Mouse (Mus musculus) kidney, embryonic 15.5 days (tissue): ENCODE results near the gene Cfd. TPM values are rescaled to one million over a fixed set of nuclear protein-coding genes. Genes with fewer than 3 reads are reported as not detected.

Experiments used
- ATAC-seq: fragments of 200-750 bp; cut with Nextera tagmentation; replicated peaks from 2 replicates; pipeline ENCODE4 v1.8.0; 2017; ENCODE audit warnings: moderate TSS enrichment; ENCODE audit not compliant: low FRiP score
- H3K27ac ChIP-seq: fragments of 300-500 bp; sonication (generic); 2 replicates; pipeline ENCODE4 v1.5.1; 2015; ENCODE audit warnings: mild to moderate bottlenecking, inconsistent platforms
- H3K27me3 ChIP-seq: fragments of 300-500 bp; sonication (generic); 2 replicates; pipeline ENCODE4 v1.6.1; 2015; ENCODE audit warnings: inconsistent platforms
- H3K36me3 ChIP-seq: fragments of 300-500 bp; sonication (generic); 2 replicates; pipeline ENCODE4 v1.6.1; 2015; ENCODE audit warnings: inconsistent platforms
- H3K4me1 ChIP-seq: fragments of 300-500 bp; sonication (generic); 2 replicates; pipeline ENCODE4 v1.6.1; 2015; ENCODE audit warnings: inconsistent platforms
- H3K4me2 ChIP-seq: fragments of 300-500 bp; sonication (generic); 2 replicates; pipeline ENCODE4 v1.6.1; 2015; ENCODE audit warnings: moderate library complexity, mild to moderate bottlenecking, inconsistent platforms
- H3K4me3 ChIP-seq: fragments of 300-500 bp; sonication (generic); replicated peaks from 2 replicates; pipeline ENCODE4 v1.5.1; 2015; ENCODE audit warnings: mild to moderate bottlenecking, inconsistent platforms
- H3K9ac ChIP-seq: fragments of 300-500 bp; sonication (generic); 2 replicates; pipeline ENCODE4 v1.6.1; 2015; ENCODE audit warnings: mild to moderate bottlenecking, inconsistent platforms
- H3K9me3 ChIP-seq: fragments of 300-500 bp; sonication (generic); replicated peaks from 2 replicates; pipeline ENCODE4 v1.6.1; 2016; ENCODE audit warnings: inconsistent platforms
- WGBS: fragments of 180-500 bp; shearing (Covaris S2); methylation state at CpG from one replicate; pipeline ENCODE4 v1.1.7; 2015; ENCODE audit warnings: mixed read lengths; 5-methylcytosine and 5-hydroxymethylcytosine counted together
- polyA plus RNA-seq: library from polyadenylated mRNA; unstranded; fragments of >200 nt; fragmentation: Nextera tagmentation; extraction: Ambion mirVana; gene quantifications from 2 replicates; pipeline ENCODE4 v1.2.1, GENCODE M21; 2015

The Cfd gene
- polyA plus RNA-seq, 1 experiment from 2014 or later: not detected

DNA sequence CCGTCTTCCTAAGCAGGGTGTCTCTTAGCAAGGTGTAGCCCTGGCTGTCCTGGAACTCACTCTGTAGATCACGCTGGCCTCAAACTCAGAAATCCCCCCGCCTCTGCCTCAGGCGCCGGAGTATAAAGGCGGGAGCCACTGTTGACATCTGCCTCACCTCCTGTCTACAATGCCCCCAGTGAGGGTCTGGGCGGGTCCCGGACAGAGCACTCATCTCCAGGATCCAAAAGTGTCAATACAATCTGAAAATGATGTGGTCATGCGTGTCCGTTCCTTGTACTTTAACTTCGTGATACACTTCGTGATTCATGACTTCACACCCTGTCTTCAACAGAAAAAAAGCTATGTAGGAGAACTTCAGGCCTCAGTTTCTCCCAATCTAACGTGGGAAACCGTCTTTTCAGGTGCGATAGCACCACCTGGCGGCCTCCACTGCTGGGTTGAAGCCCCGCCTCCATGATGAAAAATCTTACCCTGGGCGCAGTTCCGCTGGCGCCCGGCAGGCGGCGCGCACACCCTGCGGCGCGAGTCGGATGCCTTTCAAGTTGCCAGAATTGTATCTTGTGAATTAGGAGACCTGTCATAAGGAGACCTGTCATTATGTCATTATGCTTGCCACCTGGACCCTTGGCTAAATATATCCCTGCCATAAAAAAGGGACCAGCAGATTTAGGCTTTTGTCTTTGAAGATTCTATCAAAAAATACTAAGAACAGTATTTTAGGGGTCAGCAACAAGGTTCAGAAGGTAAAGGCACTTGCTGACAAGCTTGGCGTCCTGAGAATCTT, 34.5 kb downstream of the Cfd start:
- peaks cover 61% of the 10 kb centered on the region for H3K4me1 ChIP-seq
- no peaks in the 10 kb centered on the region for H3K36me3 ChIP-seq
- peak overlapping the region; percentile 100; the same call in 1 of the 2 replicates for H3K4me3 ChIP-seq
- 11% methylated on average over 29 of the region's 29 CpGs for WGBS
- H3K27me3 ChIP-seq: peaks cover 34% of the 10 kb centered on the region
- H3K4me2 ChIP-seq: peak overlapping the region; percentile 90
- ATAC-seq: no peak
- H3K9ac ChIP-seq: no peak overlapping the region
- H3K9me3 ChIP-seq: no peaks in the 10 kb centered on the region
- H3K27ac ChIP-seq: peak overlapping the region; percentile 98; the same call in 1 of the 2 replicates

DNA sequence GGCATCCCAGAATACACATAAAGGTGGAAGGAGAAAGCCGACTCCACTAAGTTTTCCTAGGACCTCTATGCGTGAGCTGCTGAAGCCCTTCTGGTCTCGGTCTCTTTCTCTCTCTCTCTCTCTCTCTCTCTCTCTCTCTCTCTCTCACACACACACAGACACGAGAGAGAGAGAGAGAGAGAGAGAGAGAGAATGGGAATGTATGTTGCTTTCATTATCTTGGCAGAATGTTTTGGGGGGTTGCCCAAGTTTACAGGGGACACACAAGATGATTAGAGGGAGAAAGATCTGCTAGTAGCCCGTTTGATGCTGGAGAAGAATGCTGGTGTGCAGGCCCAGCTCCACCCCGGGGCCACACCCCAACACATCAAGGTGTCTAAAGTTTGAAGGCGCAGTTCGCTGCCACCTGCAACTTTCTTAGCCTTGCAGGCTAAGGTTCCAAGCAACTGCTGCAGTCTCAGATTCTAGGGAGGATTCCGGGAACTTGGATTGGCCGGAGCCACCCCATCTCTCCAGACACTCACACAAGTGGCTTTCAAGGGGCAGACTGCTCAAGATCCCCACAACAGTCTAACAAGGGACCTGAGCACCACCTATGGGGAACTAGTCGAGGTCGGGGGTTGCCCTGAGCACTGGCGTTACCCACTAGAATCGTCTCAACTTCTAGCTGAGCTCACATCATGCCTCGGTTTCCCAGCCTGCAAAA, 35.3 kb downstream of the Cfd start:
- H3K27me3 ChIP-seq: peaks cover 27% of the 10 kb centered on the region
- peaks cover 61% of the 10 kb centered on the region for H3K4me1 ChIP-seq
- peak overlapping the region; percentile 98 for H3K27ac ChIP-seq
- peaks cover 6% of the 10 kb centered on the region for H3K36me3 ChIP-seq
- no peak for ATAC-seq
- peak overlapping the region; percentile 100 for H3K4me3 ChIP-seq
- H3K9me3 ChIP-seq: no peaks in the 10 kb centered on the region
- H3K9ac ChIP-seq: peak overlapping the region; percentile 92
- WGBS: 6% methylated on average over 15 of the region's 15 CpGs
- peak overlapping the region; percentile 90 for H3K4me2 ChIP-seq

DNA sequence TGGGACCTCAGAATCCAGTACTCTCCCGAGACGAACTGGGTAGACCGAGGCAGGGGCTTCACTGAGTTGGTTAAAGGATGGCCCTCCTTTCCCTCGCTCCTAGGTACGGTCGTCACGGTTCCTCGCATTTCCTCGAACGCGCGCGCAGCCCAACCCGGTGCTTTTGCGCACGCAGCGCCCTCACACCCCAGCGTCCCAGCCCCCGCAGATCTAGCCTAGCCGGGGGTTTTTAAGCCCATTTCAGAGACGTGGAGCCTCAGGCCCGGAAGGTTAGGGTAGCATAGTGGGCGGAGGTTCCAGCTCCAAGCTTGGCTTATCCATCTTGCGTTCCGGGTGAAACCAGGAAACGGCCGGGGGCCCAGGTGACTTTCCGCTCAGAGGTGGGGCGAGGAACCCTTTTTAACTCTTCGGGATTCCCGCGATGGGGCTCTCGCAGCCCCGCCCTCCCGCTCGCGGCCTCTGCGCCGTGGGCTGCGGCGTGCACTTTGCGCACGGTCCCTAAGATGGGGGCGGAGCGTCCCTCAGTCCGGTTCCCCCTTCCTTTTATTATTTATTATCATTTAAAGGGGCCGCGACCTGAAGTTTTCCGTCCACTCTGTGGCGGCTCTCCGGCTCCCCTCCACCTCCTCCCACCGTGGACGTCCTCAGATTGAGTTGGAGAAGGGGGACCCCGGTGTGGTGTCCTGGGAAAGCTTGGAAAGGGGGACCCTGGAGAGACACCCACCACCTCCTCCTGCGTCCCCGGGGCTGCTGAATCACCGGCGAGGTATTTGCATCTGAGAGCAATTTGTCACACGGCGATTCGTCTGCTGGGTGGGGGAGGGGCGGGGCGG, 36.1 kb downstream of the Cfd start, which contains the start of gene Arid3a:
Gene Arid3a (plus strand): TSS at position 553 of the 833 bp plus-strand sequence.
- peak within 1 kb of the TSS; percentile 90 for H3K4me2 ChIP-seq
- ATAC-seq: peak; percentile 60
- under 1% methylated on average over 63 of the region's 63 CpGs for WGBS
- H3K27me3 ChIP-seq: peaks cover 19% of the 10 kb centered on the region
- H3K36me3 ChIP-seq: peaks cover 14% of the 10 kb centered on the region
- H3K9ac ChIP-seq: peak within 1 kb of the TSS; percentile 92
- peaks cover 61% of the 10 kb centered on the region for H3K4me1 ChIP-seq
- peak within 1 kb of the TSS; percentile 100 for H3K4me3 ChIP-seq
- H3K27ac ChIP-seq: peak within 1 kb of the TSS; percentile 98
- no peaks in the 10 kb centered on the region for H3K9me3 ChIP-seq

DNA sequence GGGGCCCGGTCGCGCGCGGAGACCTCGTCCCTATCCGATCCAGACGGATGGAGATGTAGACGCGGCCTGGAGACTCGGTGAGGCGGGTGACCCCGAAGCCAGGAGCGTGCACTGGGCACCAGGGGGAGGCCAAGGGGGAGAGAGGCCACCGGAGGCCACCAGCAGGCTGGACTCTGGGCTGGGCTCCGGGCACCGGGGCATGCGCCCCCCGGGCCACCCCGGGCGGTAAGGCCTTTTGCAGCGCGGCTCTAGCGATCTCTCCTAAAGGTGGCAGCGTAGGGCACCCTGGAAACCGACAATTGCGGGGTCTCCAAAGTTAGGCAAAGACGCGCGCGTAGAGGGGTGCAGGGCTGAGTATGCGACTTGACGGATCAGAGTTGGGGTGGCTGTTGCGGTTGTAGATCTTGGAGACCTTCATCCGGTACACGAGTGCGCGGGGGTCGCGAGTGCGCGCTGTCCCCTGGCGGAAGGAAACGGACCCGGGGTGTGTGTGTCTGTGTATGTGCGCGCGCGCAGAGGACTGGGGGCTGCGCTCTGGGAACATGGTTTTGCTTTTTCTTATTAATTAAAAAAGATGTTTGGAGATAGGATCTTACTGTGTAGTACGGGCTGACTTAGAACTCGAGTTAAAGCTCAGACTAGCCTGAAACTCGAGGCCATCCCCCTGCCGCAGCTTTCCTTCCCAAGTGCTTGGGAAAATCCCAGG, 36.8 kb downstream of the Cfd start:
- H3K9me3 ChIP-seq: no peaks in the 10 kb centered on the region
- peaks cover 22% of the 10 kb centered on the region for H3K36me3 ChIP-seq
- ATAC-seq: peak; percentile 41
- H3K4me2 ChIP-seq: peak overlapping the region; percentile 90
- peaks cover 66% of the 10 kb centered on the region for H3K4me1 ChIP-seq
- peak overlapping the region; percentile 92 for H3K9ac ChIP-seq
- peak overlapping the region; percentile 98 for H3K27ac ChIP-seq
- under 1% methylated on average over 54 of the region's 54 CpGs for WGBS
- H3K4me3 ChIP-seq: peak overlapping the region; percentile 100
- H3K27me3 ChIP-seq: peaks cover 12% of the 10 kb centered on the region

DNA sequence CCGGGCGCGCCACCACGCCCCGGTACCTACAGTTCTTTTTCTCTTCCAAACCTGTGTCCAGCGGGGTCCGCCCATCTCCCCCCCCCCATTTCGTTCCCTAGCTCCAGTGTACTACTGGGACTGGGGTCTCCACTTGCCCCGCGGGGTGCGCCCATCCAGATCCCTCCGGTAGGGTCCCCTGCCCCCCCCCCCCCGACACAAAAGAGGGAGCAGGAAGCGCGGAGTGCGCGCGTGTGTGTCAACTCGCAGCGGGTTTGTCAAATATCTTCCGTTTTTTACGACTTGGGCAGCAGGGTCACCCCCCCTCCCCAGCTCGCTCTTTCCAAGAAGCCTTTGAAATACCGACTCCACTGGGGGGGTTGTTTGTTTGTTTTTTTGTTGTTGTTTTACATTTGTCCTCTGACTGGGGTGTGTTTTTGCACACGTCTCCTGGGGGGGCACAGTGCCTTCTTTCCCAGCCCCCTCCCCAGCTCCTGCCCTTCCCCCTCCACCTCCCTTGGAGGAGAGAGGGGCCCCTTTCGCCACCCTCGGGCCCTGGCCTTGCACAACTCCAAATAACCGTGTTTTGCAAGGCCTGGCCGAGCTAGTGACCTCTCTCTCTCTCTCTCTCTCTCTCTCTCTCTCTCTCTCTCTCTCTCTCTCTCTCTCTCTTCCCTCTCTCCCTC, 37.5 kb downstream of the Cfd start:
- Histone ChIP-seq H3K36me3 (peaks cover 28% of the 10 kb centered on the region), H3K9me3 (no peaks in the 10 kb centered on the region), H3K4me3 (peak overlapping the region; percentile 100), H3K9ac (peak overlapping the region; percentile 92), H3K4me1 (peaks cover 73% of the 10 kb centered on the region), H3K27me3 (peaks cover 5% of the 10 kb centered on the region), H3K4me2 (peak overlapping the region; percentile 90), H3K27ac (peak overlapping the region; percentile 98)
- no peak for ATAC-seq
- 1% methylated on average over 29 of the region's 29 CpGs for whole genome bisulfite sequencing

DNA sequence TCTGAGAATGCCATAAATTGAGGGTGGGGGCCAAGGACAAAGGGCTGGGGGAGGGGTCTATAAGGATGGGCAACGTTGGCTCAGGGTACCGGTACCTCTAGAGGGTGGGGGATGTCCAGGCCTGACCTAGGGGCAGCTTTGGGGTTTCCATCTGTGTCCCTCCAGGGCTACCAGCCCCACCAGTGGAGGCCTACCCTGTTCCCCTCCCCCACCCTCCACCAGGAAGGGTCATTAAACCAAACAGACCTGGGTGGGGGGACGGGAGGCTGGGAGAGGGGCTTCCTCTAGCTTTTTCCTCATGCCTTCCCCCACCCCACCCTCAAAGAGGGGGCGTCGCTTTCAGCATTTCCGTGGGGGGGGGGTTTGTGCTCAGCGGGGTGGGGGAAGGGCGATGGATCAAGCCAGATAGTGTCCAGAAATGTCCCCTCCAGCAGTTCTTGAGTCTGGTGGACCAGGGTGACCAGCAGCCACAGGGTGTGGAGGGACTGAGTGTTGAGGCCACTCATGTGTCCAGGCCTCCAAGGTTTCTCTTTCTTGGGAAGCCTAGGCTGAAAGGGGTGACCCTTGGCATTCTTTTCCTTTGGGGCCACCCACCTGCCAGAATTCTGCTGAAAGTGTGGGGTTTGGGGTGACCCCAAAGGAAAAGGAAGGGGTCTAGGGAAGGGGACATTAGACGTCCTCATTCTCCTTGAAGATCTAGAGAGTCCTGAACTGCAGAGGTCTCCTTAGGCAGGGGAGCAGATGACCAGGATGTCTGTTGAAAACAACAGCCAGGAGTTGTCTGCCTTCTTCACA, 38.5 kb downstream of the Cfd start:
- Histone ChIP-seq H3K36me3 (peaks cover 38% of the 10 kb centered on the region), H3K27ac (peak overlapping the region; percentile 62), H3K4me3 (peak overlapping the region; percentile 100), H3K27me3 (no peaks in the 10 kb centered on the region), H3K4me1 (peaks cover 78% of the 10 kb centered on the region), H3K4me2 (peak overlapping the region; percentile 90), H3K9ac (peak overlapping the region; percentile 38; the same call in 1 of the 2 replicates), H3K9me3 (no peaks in the 10 kb centered on the region)
- WGBS: 19% methylated on average over 8 of the region's 9 CpGs
- no peak for ATAC-seq

DNA sequence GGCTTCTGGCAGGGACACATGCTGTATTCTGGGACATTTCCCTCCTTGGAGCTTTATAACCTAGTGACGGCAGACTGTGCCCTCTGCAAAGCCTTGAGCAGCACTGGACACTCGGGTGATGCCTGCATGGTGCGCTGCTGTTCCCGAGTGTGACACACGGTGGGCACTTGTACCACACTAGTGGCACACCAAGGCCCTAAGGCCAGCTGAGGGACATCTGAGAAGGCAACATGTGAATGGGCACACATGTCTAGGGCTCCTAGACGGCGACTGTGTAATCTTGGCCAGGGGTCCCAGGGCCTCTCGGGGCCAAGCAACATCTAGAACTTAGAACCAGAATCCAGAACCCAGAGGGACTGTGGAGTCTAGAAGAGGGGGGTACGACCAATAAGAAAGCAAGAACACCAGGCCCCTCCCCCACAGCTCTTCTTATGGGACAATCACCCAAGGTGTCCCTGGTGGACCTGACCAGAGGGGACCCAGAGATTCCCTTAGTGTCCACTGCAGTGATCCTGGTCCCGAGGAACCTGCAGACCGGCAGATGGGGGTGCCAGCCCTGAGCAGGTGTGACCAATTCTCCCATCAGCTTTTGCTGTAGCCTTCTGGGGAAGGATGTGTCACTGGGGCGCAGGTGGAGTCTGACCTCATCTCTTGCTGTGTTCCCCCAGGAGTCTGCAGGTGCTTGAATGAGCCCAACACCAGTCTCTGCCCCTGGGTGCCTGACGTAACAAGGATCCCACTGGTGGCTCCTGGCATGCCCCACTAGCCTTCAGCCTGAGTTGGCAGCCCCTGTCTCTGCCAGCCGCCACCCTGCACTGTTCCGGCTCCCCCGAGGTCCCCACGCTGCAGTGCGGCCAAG, 39.5 kb downstream of the Cfd start:
- H3K9me3 ChIP-seq: no peaks in the 10 kb centered on the region
- no peaks in the 10 kb centered on the region for H3K27me3 ChIP-seq
- H3K4me3 ChIP-seq: peak overlapping the region; percentile 100; the same call in 1 of the 2 replicates
- H3K36me3 ChIP-seq: peaks cover 41% of the 10 kb centered on the region
- H3K4me1 ChIP-seq: peaks cover 84% of the 10 kb centered on the region
- whole genome bisulfite sequencing: 81% methylated on average over 18 of the region's 18 CpGs
- peak overlapping the region; percentile 62 for H3K27ac ChIP-seq
- H3K4me2 ChIP-seq: peak overlapping the region; percentile 90; the same call in 1 of the 2 replicates
- ATAC-seq: no peak
- H3K9ac ChIP-seq: peak overlapping the region; percentile 8; the same call in 1 of the 2 replicates

DNA sequence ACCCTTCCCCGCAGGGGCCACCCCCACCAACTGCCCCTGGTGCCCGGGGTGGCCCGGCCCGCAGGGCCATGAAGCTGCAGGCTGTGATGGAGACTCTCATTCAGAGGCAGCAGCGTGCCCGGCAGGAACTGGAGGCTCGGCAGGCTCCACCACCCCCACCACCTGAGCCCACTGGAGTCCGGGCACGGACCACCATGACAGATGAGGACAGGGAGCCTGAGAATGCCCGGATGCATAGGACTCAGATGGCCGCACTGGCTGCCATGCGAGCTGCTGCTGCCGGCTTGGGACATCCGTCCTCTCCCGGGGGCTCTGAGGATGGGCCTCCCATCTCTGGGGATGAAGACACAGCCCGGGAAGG, 40.2 kb downstream of the Cfd start:
- no peak overlapping the region for H3K4me3 ChIP-seq
- no peaks in the 10 kb centered on the region for H3K9me3 ChIP-seq
- peaks cover 84% of the 10 kb centered on the region for H3K4me1 ChIP-seq
- no peak overlapping the region for H3K4me2 ChIP-seq
- no peak for ATAC-seq
- no peak overlapping the region for H3K9ac ChIP-seq
- H3K36me3 ChIP-seq: peaks cover 47% of the 10 kb centered on the region
- 88% methylated on average over 16 of the region's 16 CpGs for WGBS
- 0 out of 2 replicates have a peak overlapping the region, but pooled peaks have one; percentile 18 for H3K27ac ChIP-seq
- H3K27me3 ChIP-seq: no peaks in the 10 kb centered on the region

DNA sequence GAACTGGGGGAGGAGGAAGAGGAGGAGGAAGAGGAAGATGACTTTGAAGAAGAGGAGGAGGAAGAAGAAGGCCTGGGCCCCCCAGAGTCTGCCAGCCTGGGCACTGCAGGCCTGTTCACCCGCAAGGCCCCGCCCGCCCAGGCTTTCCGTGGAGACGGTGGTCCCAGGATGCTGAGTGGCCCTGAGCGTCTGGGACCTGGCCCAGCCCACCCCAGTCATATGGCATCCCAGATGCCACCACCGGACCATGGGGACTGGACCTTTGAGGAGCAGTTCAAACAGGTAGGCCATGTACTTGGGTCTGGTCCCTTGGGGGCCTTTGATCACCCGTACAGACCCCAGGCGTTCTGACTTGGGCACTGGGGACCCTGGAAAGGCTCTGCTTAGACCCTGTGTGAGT, 41.1 kb downstream of the Cfd start:
- Histone ChIP-seq H3K4me2 (no peak overlapping the region), H3K36me3 (peaks cover 54% of the 10 kb centered on the region), H3K9me3 (no peaks in the 10 kb centered on the region), H3K4me3 (no peak overlapping the region), H3K27ac (no peak overlapping the region), H3K4me1 (peaks cover 85% of the 10 kb centered on the region), H3K27me3 (no peaks in the 10 kb centered on the region), H3K9ac (no peak overlapping the region)
- WGBS: 83% methylated on average over 9 of the region's 9 CpGs
- no peak for ATAC-seq
